Comparison of ENCODE assay signal across 8 mouse cellular contexts in genomic region chr13:23757211-23757773, GRCm38 (mm10). TPM values are rescaled to one million over a fixed set of nuclear protein-coding genes. Genes with fewer than 3 reads are reported as not detected.
DNase-seq lines count a peak whose midpoint lies in the region; ATAC-seq and TF ChIP-seq lines count a peak whose summit lies in the region.

No protein-coding gene starts in this region.

- ATAC-seq in midbrain, embryonic 15.5 days (replicated peaks) = peak; percentile 22

- H3K36me3 ChIP-seq in thymus, adult 2 months (ENCODE audit: control insufficient read depth, insufficient read depth, low read length) = no peaks in the 10 kb centered on the region
- no peaks in the 10 kb centered on the region for H3K36me3 ChIP-seq in midbrain, embryonic 15.5 days (replicated peaks)

- no peak for TF ChIP-seq POLR2A in thymus, adult 2 months (IDR thresholded peaks at IDR 0.05; ENCODE audit: control insufficient read depth, extremely low read depth, insufficient read depth, low read length, poor library complexity)

- H3K4me3 ChIP-seq in thymus, adult 2 months (ENCODE audit: control insufficient read depth, insufficient read depth, low read length) = peak overlapping the region; percentile 28
- peak overlapping the region; percentile 38 for H3K4me3 ChIP-seq in midbrain, embryonic 15.5 days

- DNase-seq in thymus, adult 2 months = no peak
- no peak for DNase-seq in thymus, adult 18-20 months
- DNase-seq in embryo, embryonic 10.5 days (ENCODE audit: low spot score) = peak; percentile 81
- peak; percentile 69 for DNase-seq in induced T-regulatory cell, adult 2 months (ENCODE audit: low read depth)
- DNase-seq in urinary bladder, adult 18-20 months (ENCODE audit: low spot score in 2 of 2) = no peak
- no peak for DNase-seq in layer of hippocampus, adult 8-10 months (ENCODE audit: low spot score in 2 of 2)
- no peak for DNase-seq in gastrocnemius, adult 18-20 months (ENCODE audit: low spot score)

- no peaks in the 10 kb centered on the region for H3K27me3 ChIP-seq in thymus, adult 2 months (ENCODE audit: control insufficient read depth, insufficient read depth, low read length)
- H3K27me3 ChIP-seq in midbrain, embryonic 15.5 days (replicated peaks) = no peaks in the 10 kb centered on the region

- peak overlapping the region; percentile 63 for H3K4me2 ChIP-seq in midbrain, embryonic 15.5 days

- no peaks in the 10 kb centered on the region for H3K9me3 ChIP-seq in midbrain, embryonic 15.5 days

- 2% methylated on average over 20 of the region's 23 CpGs for WGBS in thymus, adult 2 months
- WGBS in midbrain, embryonic 15.5 days = under 1% methylated on average over 20 of the region's 23 CpGs

- peak overlapping the region; percentile 40; the same call in 1 of the 2 replicates for H3K9ac ChIP-seq in midbrain, embryonic 15.5 days

- H3K4me1 ChIP-seq in thymus, adult 2 months (replicated peaks; ENCODE audit: control insufficient read depth, insufficient read depth, low read length) = peaks cover 3% of the 10 kb centered on the region
- peaks cover 25% of the 10 kb centered on the region for H3K4me1 ChIP-seq in midbrain, embryonic 15.5 days

- H3K27ac ChIP-seq in thymus, adult 2 months (ENCODE audit: control insufficient read depth, insufficient read depth, low read length) = peak overlapping the region; percentile 66
- H3K27ac ChIP-seq in midbrain, embryonic 15.5 days = peak overlapping the region; percentile 82

- no peak for TF ChIP-seq CTCF in thymus, adult 2 months (IDR thresholded peaks at IDR 0.05; ENCODE audit: borderline replicate concordance, control insufficient read depth, extremely low read depth, insufficient read depth, low read length, poor library complexity)

RNA-seq across cellular contexts. Expression of gene Hist1h4b, which starts 0.5 kb away (rescaled TPM):
- 101 and 134 TPM in 2 replicates for polyA plus RNA-seq in thymus, adult 2 months (2012; rRNA removed)
- polyA plus RNA-seq in midbrain, embryonic 15.5 days (2015; fragmentation: Nextera tagmentation; extraction: Ambion mirVana) = 2.0 TPM in 1 of 2 replicates, not detected in the other
- 10 to 100 TPM; 47.4 to 67.0 (median 59.9) TPM for total RNA-seq in layer of hippocampus, adult 8-10 months (2022)
- total RNA-seq in gastrocnemius, adult 18-20 months (2021) = 1 to 10 TPM; 1.6 to 1.9 TPM

RNA-seq across cellular contexts. Expression of gene Hist1h4a, which starts 3.7 kb away (rescaled TPM):
- polyA plus RNA-seq in thymus, adult 2 months (2012; rRNA removed) = 295 and 320 TPM in 2 replicates
- not detected in 2 replicates for polyA plus RNA-seq in midbrain, embryonic 15.5 days (2015; fragmentation: Nextera tagmentation; extraction: Ambion mirVana)
- 10 to 100 TPM; 31.9 to 42.9 (median 37.9) TPM for total RNA-seq in layer of hippocampus, adult 8-10 months (2022)
- 1 to 10 TPM in 1 of 2 experiments, under 1 TPM in 1; 0.89 to 2.8 TPM for total RNA-seq in gastrocnemius, adult 18-20 months (2021)

RNA-seq across cellular contexts. Expression of gene Hist1h3a, which starts 4.9 kb away (rescaled TPM):
- 348 and 451 TPM in 2 replicates for polyA plus RNA-seq in thymus, adult 2 months (2012; rRNA removed)
- polyA plus RNA-seq in midbrain, embryonic 15.5 days (2015; fragmentation: Nextera tagmentation; extraction: Ambion mirVana) = 0.77 and 0.98 TPM in 2 replicates
- 10 to 100 TPM; 22.7 to 39.9 (median 29.0) TPM for total RNA-seq in layer of hippocampus, adult 8-10 months (2022)
- total RNA-seq in gastrocnemius, adult 18-20 months (2021) = 1 to 10 TPM; 5.1 to 5.3 TPM

RNA-seq across cellular contexts. Expression of gene Hist1h3b, which starts 5.2 kb away (rescaled TPM):
- polyA plus RNA-seq in thymus, adult 2 months (2012; rRNA removed) = 529 and 561 TPM in 2 replicates
- polyA plus RNA-seq in midbrain, embryonic 15.5 days (2015; fragmentation: Nextera tagmentation; extraction: Ambion mirVana) = 0.67 and 1.2 TPM in 2 replicates
- total RNA-seq in layer of hippocampus, adult 8-10 months (2022) = 10 to 100 TPM in 2 of 4 experiments, 1 to 10 TPM in 2; 3.1 to 10.4 (median 8.0) TPM
- total RNA-seq in gastrocnemius, adult 18-20 months (2021) = 1 to 10 TPM in 1 of 2 experiments, not detected in 1; 1.3 TPM

RNA-seq across cellular contexts. Expression of gene Hist1h1a, which starts 6.2 kb away (rescaled TPM):
- polyA plus RNA-seq in thymus, adult 2 months (2012; rRNA removed) = 18.2 and 21.2 TPM in 2 replicates
- polyA plus RNA-seq in midbrain, embryonic 15.5 days (2015; fragmentation: Nextera tagmentation; extraction: Ambion mirVana) = 0.41 and 0.48 TPM in 2 replicates
- total RNA-seq in layer of hippocampus, adult 8-10 months (2022) = 10 to 100 TPM; 12.6 to 19.3 (median 16.9) TPM
- under 1 TPM; 0.66 to 0.76 TPM for total RNA-seq in gastrocnemius, adult 18-20 months (2021)

Comparison
In these comparisons a context has a peak if more than half of its experiments do, and no peak if none do; other contexts are left out.
1. DNase-seq: peak in embryo, embryonic 10.5 days (single experiment) and induced T-regulatory cell, adult 2 months (single experiment); none in thymus, adult 2 months (single experiment), thymus, adult 18-20 months (0 of 2), urinary bladder, adult 18-20 months (0 of 2), layer of hippocampus, adult 8-10 months (0 of 2) and gastrocnemius, adult 18-20 months (single experiment).
2. RNA of gene Hist1h4b, which starts 0.5 kb away (total RNA-seq): 47.4 to 67.0 TPM in layer of hippocampus, adult 8-10 months; 1.6 to 1.9 TPM in gastrocnemius, adult 18-20 months; every median in the first group is over 10 times any median in the second.
3. RNA of gene Hist1h4a, which starts 3.7 kb away (total RNA-seq): 31.9 to 42.9 TPM in layer of hippocampus, adult 8-10 months; 0.89 to 2.8 TPM in gastrocnemius, adult 18-20 months; every median in the first group is over 4 times any median in the second.